Mouse (Mus musculus) forebrain, embryonic 10.5 days (tissue): ENCODE results near the gene Ssh1. TPM values are rescaled to one million over a fixed set of nuclear protein-coding genes. Genes with fewer than 3 reads are reported as not detected.

Experiments
- DNase-seq: peaks from one replicate; pipeline ENCODE4 v3.0.0-alpha.2; 2017; ENCODE audit warnings: low spot score; ENCODE audit errors: extremely low spot score
- H3K27ac ChIP-seq: fragments of 300-500 bp; sonication (generic); 2 replicates; pipeline ENCODE4 v1.5.1; 2016; ENCODE audit warnings: mild to moderate bottlenecking
- H3K27me3 ChIP-seq: fragments of 300-500 bp; sonication (generic); 2 replicates; pipeline ENCODE4 v1.6.1; 2016; ENCODE audit warnings: mild to moderate bottlenecking; ENCODE audit not compliant: poor library complexity, severe bottlenecking
- H3K36me3 ChIP-seq: fragments of 300-500 bp; sonication (generic); replicated peaks from 2 replicates; pipeline ENCODE4 v1.6.1; 2016; ENCODE audit warnings: mild to moderate bottlenecking, moderate library complexity
- H3K4me1 ChIP-seq: fragments of 300-500 bp; sonication (generic); 2 replicates; pipeline ENCODE4 v1.6.1; 2016
- H3K4me3 ChIP-seq: fragments of 300-500 bp; sonication (generic); 2 replicates; pipeline ENCODE4 v1.5.1; 2016; ENCODE audit warnings: mild to moderate bottlenecking, moderate library complexity
- H3K9me3 ChIP-seq: fragments of 300-500 bp; sonication (generic); 2 replicates; pipeline ENCODE4 v1.6.1; 2016; ENCODE audit warnings: mild to moderate bottlenecking, moderate library complexity
- WGBS: fragments of 180-500 bp; shearing (Covaris S2); methylation state at CpG from one replicate; pipeline ENCODE4 v1.1.7; 2016; 5-methylcytosine and 5-hydroxymethylcytosine counted together
- polyA plus RNA-seq: library from polyadenylated mRNA; unstranded; fragments of >200 nt; fragmentation: Nextera tagmentation; extraction: Ambion mirVana; gene quantifications from 2 replicates; pipeline ENCODE4 v1.2.1, GENCODE M21; 2016

The Ssh1 gene
- polyA plus RNA-seq, 1 experiment from 2014 or later = 13.9 TPM

DNA sequence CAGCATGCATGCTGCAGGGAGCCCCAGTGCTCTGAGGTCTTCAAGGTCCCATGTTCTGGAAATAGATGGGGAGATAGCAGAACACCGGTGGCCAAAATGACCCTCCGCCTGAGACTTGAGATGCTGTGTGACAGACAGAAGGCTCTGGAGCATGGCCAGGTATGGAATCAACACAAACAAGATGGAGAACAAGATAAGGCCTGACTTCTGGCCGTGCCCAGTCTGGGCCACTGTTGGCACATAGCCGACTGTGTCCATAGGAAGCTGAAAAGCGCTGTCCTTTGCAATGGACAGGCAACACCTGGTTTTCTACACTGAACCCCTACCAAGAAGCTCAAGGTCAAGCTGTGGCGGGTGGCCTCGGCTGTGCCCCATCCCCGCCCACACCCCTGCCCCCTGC, 19.9 kb downstream of the Ssh1 start:
- no peak for DNase-seq
- peak overlapping the region; percentile 75 for H3K27ac ChIP-seq
- H3K4me1 ChIP-seq = peaks cover 60% of the 10 kb centered on the region
- no peaks in the 10 kb centered on the region for H3K9me3 ChIP-seq
- no peaks in the 10 kb centered on the region for H3K27me3 ChIP-seq
- peak overlapping the region; percentile 10; the same call in 1 of the 2 replicates for H3K4me3 ChIP-seq
- WGBS = 89% methylated on average over 8 of the region's 8 CpGs
- H3K36me3 ChIP-seq = peaks cover 43% of the 10 kb centered on the region

DNA sequence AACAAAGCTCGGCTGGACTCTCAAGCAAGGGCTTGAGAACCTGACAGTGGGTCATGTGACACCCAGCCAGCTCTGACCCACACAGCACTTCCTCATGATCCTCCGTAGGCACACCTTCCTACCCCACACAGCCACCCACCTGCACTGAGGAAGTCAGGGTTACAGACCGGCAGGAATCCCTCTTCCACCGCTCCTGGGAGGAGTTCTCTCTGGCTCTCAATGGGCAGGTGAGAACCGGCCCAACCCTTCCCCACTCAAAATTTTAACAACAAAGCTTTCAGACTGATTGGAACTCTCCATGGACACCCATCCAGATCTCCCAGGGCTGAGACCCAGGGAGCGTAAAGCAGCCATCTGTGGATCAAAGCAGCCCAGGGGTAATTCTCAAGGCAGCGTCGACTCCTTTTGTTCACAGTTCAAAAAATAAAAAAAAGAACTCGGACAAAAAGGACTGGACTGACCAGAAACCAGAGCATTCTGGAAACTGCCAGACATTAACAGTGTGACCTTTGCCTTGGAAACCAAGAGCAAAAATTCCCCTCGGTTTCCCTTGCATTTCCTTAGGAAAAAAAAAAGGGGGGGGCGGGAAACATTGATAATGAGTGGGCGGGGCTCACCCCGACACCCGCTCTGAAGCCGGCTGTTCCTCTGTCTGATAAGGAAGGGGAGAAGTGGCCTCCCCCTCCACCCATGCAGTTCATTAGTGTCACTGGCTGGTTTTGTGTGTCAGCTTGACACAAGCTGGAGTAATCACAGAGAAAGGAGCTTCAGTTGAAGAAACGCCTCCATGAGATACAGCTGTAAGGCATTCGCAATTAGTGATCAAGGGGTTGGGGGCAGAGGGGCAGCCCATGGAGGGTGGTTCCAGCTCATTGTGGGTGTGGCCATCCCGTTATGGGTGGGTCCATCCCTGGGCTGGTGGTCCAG, 20.8 kb downstream of the Ssh1 start:
- peak overlapping the region; percentile 75 for H3K27ac ChIP-seq
- WGBS = 27% methylated on average over 18 of the region's 18 CpGs
- DNase-seq = peak; percentile 33
- H3K9me3 ChIP-seq = no peaks in the 10 kb centered on the region
- H3K4me3 ChIP-seq = peak overlapping the region; percentile 10; the same call in 1 of the 2 replicates
- no peaks in the 10 kb centered on the region for H3K27me3 ChIP-seq
- H3K4me1 ChIP-seq = peaks cover 59% of the 10 kb centered on the region
- peaks cover 43% of the 10 kb centered on the region for H3K36me3 ChIP-seq

- peaks cover 42% of the 10 kb centered on the region for H3K36me3 ChIP-seq
- no peak for DNase-seq
- no peaks in the 10 kb centered on the region for H3K9me3 ChIP-seq
- 86% methylated on average over 10 of the region's 10 CpGs for WGBS
- no peak overlapping the region for H3K27ac ChIP-seq
- H3K27me3 ChIP-seq = no peaks in the 10 kb centered on the region
- H3K4me3 ChIP-seq = no peak overlapping the region
- peaks cover 48% of the 10 kb centered on the region for H3K4me1 ChIP-seq
Observed at GRCm38 (mm10) chr5:113971434-113971960, 22.2 kb downstream of the Ssh1 start.

DNA sequence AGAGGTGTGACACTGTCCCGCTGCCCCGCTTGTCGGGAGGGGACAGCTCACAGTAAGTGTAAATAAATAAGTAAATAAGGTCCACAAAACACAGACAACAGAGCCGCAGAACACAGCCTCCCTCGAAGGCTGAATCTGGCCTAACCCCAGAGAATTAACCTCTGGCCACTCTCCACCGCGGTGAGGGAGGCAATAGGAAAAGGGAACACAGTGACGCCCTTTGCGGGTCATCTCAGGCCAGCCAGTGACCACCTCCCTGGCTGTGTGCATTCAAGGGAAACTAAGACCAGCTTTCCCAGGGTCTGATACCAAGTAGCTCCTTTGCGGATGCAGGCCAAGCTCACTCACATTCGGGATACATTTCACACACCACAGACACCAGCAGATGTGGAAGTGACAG, 25.3 kb downstream of the Ssh1 start:
- H3K27ac ChIP-seq = no peak overlapping the region
- WGBS = 68% methylated on average over 11 of the region's 11 CpGs
- no peaks in the 10 kb centered on the region for H3K9me3 ChIP-seq
- peaks cover 19% of the 10 kb centered on the region for H3K4me1 ChIP-seq
- H3K4me3 ChIP-seq = no peak overlapping the region
- H3K27me3 ChIP-seq = no peaks in the 10 kb centered on the region
- peaks cover 68% of the 10 kb centered on the region for H3K36me3 ChIP-seq
- no peak for DNase-seq

GRCm38 (mm10) chr5:113966452-113967150, 27.1 kb downstream of the Ssh1 start:
- no peak overlapping the region for H3K27ac ChIP-seq
- H3K36me3 ChIP-seq = peaks cover 72% of the 10 kb centered on the region
- peaks cover 13% of the 10 kb centered on the region; the same call in 1 of the 2 replicates for H3K4me1 ChIP-seq
- H3K9me3 ChIP-seq = no peaks in the 10 kb centered on the region
- DNase-seq = no peak
- H3K27me3 ChIP-seq = no peaks in the 10 kb centered on the region
- 95% methylated on average over 13 of the region's 13 CpGs for WGBS
- no peak overlapping the region for H3K4me3 ChIP-seq

- H3K27ac ChIP-seq = no peak overlapping the region
- WGBS = 93% methylated on average over 7 of the region's 7 CpGs
- no peak overlapping the region for H3K4me3 ChIP-seq
- peaks cover 15% of the 10 kb centered on the region; the same call in 1 of the 2 replicates for H3K4me1 ChIP-seq
- H3K36me3 ChIP-seq = peaks cover 80% of the 10 kb centered on the region
- H3K27me3 ChIP-seq = no peaks in the 10 kb centered on the region
- no peak for DNase-seq
- no peaks in the 10 kb centered on the region for H3K9me3 ChIP-seq
Observed at GRCm38 (mm10) chr5:113965659-113966185, 28.0 kb downstream of the Ssh1 start.

DNA sequence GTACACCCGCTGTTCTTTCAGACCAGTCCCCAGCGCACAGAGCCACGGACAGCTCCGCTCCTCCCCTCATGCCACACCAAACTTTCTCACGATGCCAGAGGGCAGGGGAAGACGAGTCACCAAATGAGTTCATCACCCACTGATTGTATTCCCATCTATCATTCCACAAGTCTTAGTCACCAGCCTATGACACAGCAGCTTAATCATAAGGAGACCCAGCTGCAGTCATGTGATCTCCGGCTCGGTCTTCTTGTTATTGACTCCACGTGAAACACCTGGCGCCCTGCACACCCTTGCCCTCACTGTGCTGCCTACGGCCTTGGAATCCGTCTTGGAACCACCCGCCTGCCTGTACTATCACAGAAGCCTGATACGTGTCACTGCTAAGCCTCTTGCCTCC, 28.7 kb downstream of the Ssh1 start:
- H3K9me3 ChIP-seq = no peaks in the 10 kb centered on the region
- WGBS = 92% methylated on average over 14 of the region's 14 CpGs
- peaks cover 80% of the 10 kb centered on the region for H3K36me3 ChIP-seq
- peaks cover 16% of the 10 kb centered on the region for H3K4me1 ChIP-seq
- no peak overlapping the region for H3K27ac ChIP-seq
- H3K4me3 ChIP-seq = no peak overlapping the region
- no peak for DNase-seq
- H3K27me3 ChIP-seq = no peaks in the 10 kb centered on the region

GRCm38 (mm10) chr5:113961776-113962175, 31.9 kb downstream of the Ssh1 start:
- DNase-seq = no peak
- Histone ChIP-seq H3K27me3 (no peaks in the 10 kb centered on the region), H3K9me3 (no peaks in the 10 kb centered on the region), H3K36me3 (peaks cover 70% of the 10 kb centered on the region), H3K27ac (no peak overlapping the region), H3K4me1 (peaks cover 37% of the 10 kb centered on the region), H3K4me3 (no peak overlapping the region)
- WGBS = 82% methylated on average over 7 of the region's 7 CpGs

- H3K36me3 ChIP-seq = peaks cover 62% of the 10 kb centered on the region
Observed at GRCm38 (mm10) chr5:113960416-113960815, 33.3 kb downstream of the Ssh1 start.

GRCm38 (mm10) chr5:113959039-113959438, 34.7 kb downstream of the Ssh1 start:
- Histone ChIP-seq H3K27ac (peak overlapping the region; percentile 66), H3K9me3 (no peaks in the 10 kb centered on the region), H3K4me1 (peaks cover 37% of the 10 kb centered on the region), H3K27me3 (no peaks in the 10 kb centered on the region), H3K36me3 (peaks cover 57% of the 10 kb centered on the region), H3K4me3 (peak overlapping the region; percentile 8)
- WGBS = 2% methylated on average over 6 of the region's 6 CpGs
- no peak for DNase-seq

More at GRCm38 (mm10) chr5:113960416-113960815, 33.3 kb downstream of the Ssh1 start:
- peaks cover 37% of the 10 kb centered on the region for H3K4me1 ChIP-seq
- whole genome bisulfite sequencing = 79% methylated on average over 8 of the region's 8 CpGs
- H3K4me3 ChIP-seq = no peak overlapping the region
- H3K27ac ChIP-seq = no peak overlapping the region
- no peaks in the 10 kb centered on the region for H3K27me3 ChIP-seq
- H3K9me3 ChIP-seq = no peaks in the 10 kb centered on the region
- DNase-seq = no peak

GRCm38 (mm10) chr5:113956510-113956909, 37.2 kb downstream of the Ssh1 start:
- 13% methylated on average over 4 of the region's 4 CpGs for WGBS
- H3K4me1 ChIP-seq = peaks cover 25% of the 10 kb centered on the region
- H3K36me3 ChIP-seq = peaks cover 71% of the 10 kb centered on the region
- peak; percentile 92 for DNase-seq
- H3K9me3 ChIP-seq = no peaks in the 10 kb centered on the region
- H3K4me3 ChIP-seq = no peak overlapping the region
- no peaks in the 10 kb centered on the region for H3K27me3 ChIP-seq
- H3K27ac ChIP-seq = no peak overlapping the region

GRCm38 (mm10) chr5:113955691-113956090, 38.0 kb downstream of the Ssh1 start:
- H3K4me1 ChIP-seq = peaks cover 23% of the 10 kb centered on the region
- WGBS = 89% methylated on average over 8 of the region's 8 CpGs
- DNase-seq = no peak
- H3K27me3 ChIP-seq = no peaks in the 10 kb centered on the region
- no peaks in the 10 kb centered on the region for H3K9me3 ChIP-seq
- H3K36me3 ChIP-seq = peaks cover 71% of the 10 kb centered on the region
- H3K27ac ChIP-seq = no peak overlapping the region
- no peak overlapping the region for H3K4me3 ChIP-seq
